Mouse (Mus musculus): ENCODE data around the gene Dlx5.

The Dlx5 gene

GRCm38 (mm10) chr6:6881638-6882190, at the start of gene Dlx5:
Gene Dlx5 (minus strand): TSS chr6:6882085.
- no peak for DNase-seq (ENCODE audit: low read depth, low spot score)

DNA sequence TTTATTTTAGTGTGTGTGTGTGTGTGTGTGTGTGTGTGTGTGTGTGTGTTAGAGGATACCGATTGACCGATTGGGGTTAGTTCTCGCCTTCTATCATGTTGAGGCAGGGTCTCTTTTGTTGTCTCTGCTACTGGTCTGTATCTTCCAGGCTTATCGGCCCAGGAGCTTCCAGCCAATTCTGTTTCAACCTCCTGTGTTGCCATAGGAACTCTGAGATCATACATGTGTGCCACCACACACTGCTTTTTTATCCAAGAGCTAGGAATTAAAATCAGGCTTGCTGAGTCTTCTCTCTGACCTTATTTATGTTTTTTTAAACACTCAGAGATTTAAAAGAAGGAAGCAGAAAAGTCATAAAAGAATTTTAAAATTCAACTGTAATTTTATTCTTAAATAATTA, 49.6 kb upstream of the Dlx5 start:
- no peak for DNase-seq (ENCODE audit: low read depth, low spot score)

- DNase-seq (ENCODE audit: low read depth, low spot score) = no peak
Observed at GRCm38 (mm10) chr6:6930831-6931230, 48.9 kb upstream of the Dlx5 start.

DNA sequence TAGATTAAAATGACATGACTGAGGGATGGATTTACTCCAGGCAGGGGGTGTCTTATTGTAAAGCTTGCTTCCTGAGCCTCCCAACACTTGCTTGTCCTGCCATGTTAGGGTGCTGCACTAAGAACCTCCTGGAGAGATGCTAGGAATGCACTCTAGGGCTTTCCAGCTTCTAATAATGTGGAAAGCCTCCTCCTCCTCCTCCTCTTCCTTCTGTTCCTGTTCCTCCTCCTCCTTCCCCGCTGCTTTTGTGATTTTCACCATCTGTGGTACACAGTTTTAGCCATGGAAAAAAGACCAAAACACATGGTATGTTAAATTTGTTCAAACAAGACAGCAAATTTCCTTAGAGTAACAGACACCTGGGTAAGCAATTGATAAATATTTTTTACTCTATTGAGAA, 43.4 kb upstream of the Dlx5 start:
- DNase-seq (ENCODE audit: low read depth, low spot score) = no peak

GRCm38 (mm10) chr6:6917334-6917733, 35.4 kb upstream of the Dlx5 start:
- no peak for DNase-seq (ENCODE audit: low read depth, low spot score)

GRCm38 (mm10) chr6:6915526-6915915, 33.6 kb upstream of the Dlx5 start:
- no peak for DNase-seq (ENCODE audit: low read depth, low spot score)

DNA sequence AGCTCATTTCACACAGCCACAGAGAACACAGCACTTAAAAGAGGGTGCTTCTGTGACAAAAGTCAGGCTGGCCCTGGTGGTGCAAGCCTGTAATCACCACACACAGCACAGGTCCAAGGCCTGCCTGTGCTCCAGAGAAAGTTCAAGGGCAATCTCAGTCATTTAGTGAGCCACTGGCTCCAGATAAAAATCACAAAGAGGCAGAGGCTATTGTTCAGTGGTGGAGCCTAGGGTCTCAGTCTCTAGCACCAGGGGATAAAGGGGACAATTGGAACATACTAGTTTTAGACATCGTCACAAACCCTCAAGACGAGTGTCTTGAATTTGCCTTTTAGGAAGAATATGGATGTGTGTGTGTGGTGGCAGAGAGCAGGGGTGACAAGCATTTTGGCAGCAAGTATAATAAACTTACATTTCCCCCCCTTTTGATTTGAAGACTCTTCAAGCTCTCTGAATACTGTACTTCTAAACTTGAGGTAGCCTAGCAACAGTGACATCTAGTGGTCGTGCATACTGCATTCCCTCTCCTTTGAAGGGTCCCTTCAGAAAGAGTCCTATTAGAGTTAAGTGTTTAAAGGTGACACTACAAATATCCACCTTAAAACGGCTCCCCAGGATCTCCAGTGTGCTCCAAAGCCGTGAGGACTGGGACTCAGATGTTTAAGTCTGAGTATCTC, 33.1 kb upstream of the Dlx5 start:
- peak; percentile 26 for DNase-seq (ENCODE audit: low read depth, low spot score)

DNA sequence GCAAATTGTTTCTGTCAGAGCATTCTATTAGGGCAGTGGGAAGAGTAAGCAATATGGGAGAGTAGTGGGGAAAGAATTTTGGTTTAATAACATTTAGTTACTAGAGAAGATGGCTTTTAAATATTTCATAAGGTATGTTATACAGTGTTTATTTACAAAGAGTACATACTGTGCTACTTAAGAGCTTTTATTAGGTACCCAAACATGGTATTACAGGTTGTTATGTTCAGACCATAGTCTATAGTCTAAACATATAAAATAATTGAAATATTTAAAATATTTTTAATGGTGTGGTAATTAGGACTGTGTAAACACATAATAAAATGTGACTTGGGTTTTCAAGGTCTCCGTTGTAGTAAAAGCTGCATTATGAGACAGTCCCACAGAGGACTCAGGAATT, 32.4 kb upstream of the Dlx5 start:
- DNase-seq (ENCODE audit: low read depth, low spot score) = no peak

- no peak for DNase-seq (ENCODE audit: low read depth, low spot score)
Observed at GRCm38 (mm10) chr6:6909586-6909985, 27.7 kb upstream of the Dlx5 start.

DNA sequence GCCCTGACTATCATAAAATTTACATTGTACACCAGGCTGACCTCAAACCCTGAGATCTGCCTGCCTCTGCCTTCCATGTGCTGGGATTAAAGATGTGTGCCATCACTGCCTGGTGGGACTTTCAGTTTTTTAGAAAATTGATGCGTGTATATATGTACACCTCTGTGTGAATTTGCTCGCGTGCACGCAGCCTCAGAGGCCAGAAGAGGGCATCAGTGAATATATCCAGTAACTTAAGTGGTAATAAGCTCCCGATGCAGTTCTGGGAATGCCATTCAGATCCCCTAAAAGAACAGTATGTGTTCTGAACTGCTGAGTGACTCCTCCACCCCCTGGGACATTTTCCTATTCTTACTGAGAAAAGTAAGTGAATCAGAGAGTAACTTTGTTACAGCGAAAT, 8.2 kb upstream of the Dlx5 start:
- DNase-seq (ENCODE audit: low read depth, low spot score) = no peak

DNA sequence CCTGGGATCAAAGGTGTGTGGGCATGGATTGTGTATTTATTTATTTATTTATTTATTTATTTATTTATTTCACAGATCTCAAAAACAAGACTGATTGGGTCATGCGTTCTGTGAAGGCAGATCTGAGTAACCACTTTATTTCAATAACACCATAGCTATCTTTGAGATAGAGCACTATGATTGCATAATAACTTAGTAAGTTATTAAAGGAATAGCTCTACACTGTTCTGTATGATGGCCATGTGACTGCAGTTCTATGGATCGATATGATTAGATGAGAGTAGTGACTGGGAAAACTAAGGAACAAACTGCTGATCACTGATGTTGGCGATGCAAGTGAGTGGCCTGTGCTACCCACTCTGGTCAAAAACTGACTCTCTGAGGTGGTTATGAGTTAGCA, 4.3 kb upstream of the Dlx5 start:
- no peak for DNase-seq (ENCODE audit: low read depth, low spot score)

DNA sequence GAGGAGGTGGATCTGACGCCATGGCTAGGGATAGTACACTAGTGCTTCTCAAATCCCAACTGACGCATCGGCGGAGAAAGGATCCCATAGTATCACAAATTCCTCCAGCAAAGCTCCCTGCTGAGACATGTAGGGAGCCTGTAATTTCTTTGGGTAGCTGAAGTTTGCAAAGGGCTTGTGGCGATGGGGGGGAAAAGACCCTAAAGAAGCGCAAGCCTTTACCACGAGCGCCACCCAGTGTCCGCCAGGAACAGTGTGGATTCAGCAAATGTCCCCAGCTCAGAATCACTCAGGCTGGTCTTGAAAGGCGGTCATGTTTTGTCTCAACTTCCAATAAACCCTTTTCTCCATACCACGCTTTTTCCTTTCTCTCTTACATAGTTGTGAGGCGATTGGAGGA, 3.0 kb upstream of the Dlx5 start:
- no peak for DNase-seq (ENCODE audit: low read depth, low spot score)

- DNase-seq (ENCODE audit: low read depth, low spot score) = no peak
Observed at GRCm38 (mm10) chr6:6882266-6882797, 447 bp upstream of the Dlx5 start.

DNA sequence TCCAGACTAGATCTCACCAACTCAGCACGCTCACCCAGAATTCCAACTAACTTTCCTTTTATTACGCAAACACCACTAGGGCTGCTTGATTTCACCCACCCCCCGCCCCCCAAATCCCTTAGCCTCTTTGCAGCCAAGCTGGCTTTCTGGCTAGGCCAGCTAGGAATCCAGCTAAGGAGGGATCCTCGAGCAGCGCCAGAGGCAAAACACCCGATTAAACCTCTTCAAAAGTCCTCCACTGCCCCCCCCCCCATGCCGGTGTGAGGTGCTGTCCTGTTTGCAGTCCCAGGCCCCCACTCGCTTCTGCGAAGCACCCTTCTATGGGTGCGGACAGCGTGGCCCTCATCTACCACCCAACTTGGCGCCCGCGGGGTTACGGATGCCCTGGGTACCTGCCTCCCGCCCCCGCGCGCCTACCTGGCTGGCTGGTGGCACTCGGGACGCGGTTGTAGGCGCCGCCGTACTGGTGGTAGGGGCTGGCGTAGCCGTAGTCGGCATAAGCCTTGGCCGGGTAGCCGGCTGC, 709 bp downstream of the Dlx5 start:
- no peak for DNase-seq (ENCODE audit: low read depth, low spot score)

- DNase-seq (ENCODE audit: low read depth, low spot score) = no peak
Observed at GRCm38 (mm10) chr6:6880361-6881114, 1.3 kb downstream of the Dlx5 start.

DNA sequence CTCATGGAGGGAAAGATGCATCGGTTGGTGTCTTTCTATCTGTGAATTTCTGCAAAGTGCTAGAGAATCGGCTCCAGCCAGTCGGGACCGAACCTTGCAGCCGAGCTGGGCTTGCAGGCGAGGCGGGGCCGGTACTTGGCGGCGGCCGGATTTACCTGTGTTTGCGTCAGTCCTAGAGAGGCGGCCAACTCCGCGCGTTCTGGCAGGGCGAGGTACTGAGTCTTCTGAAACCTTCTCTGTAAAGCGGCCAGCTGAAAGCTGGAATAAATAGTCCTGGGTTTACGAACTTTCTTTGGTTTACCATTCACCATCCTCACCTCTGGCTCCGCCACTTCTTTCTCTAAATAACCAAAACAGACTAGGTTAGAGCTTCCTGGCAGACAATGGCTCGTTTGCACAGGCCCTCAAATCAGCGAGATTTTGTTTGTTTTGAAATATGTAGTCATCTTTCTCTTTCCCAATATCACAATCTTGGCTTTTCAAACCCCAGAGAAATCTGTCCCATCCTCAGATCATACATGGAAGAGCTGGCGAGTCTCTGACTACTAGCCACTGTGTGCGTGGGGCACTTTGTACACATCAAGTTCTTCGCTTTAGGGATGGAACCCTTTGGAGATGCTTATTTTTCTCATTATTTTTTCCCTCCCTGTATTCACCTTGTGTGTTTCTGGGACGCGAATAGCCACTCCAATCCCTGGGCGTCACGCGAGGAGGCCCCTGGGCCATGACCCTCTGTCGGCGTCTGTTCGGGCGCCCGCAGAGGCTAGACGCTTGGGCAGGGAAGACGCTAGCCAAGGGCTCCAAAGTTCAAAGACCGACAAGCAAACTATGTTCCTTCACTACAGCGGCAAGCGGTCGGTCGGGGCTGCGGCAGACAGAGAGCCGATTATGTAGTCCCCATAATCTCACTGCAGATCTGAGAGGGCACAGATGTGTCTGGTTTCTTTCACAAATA, 2.2 kb downstream of the Dlx5 start:
- DNase-seq (ENCODE audit: low read depth, low spot score) = no peak

DNA sequence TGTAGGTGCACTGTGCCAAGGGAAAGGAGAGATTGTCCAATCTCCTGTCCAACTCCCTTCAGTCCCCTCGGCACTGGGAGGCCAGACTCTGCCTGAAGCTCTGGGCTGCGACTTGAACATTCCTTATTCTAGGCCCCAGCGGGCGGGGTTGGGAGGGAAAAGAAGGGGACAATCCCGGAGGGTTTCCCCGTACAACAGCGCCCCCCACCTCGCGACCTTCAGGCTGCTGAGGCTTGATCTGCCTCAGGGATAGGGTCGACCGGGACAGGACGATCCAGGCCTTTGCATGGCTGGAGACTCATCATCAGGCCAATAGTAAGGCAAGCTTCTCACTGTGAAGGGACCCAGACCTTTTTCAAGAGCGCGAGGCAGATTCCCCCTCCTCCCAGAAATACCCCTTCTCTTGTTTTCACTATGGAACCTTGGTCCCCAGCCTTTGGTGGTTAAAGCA, 3.0 kb downstream of the Dlx5 start:
- no peak for DNase-seq (ENCODE audit: low read depth, low spot score)

GRCm38 (mm10) chr6:6877981-6878840, 3.7 kb downstream of the Dlx5 start:
- DNase-seq (ENCODE audit: low read depth, low spot score) = no peak

- no peak for DNase-seq (ENCODE audit: low read depth, low spot score)
Observed at GRCm38 (mm10) chr6:6877346-6877910, 4.5 kb downstream of the Dlx5 start.

- no peak for DNase-seq (ENCODE audit: low read depth, low spot score)
Observed at GRCm38 (mm10) chr6:6876731-6877130, 5.2 kb downstream of the Dlx5 start.
